Mouse (Mus musculus) heart, postnatal 25 days (tissue): ENCODE measurements at regions not wholly inside any gene's neighbourhood (a gene's known extent, or its start where the extent isn't known, plus 50 kb on each side); places are given as distances from the start of the nearest gene placed in this dataset.

Experiments
- DNase-seq: peaks from one replicate; pipeline ENCODE4 v3.0.0; 2022; ENCODE audit warnings: low spot score
- intact Hi-C: fragments of 180-260 bp; cut with DNase I; formaldehyde crosslinking; loops from one replicate; pipeline ENCODE4 v1.15.1; 2025

GRCm38 (mm10) chr14:106190721-106191120, 84.7 kb downstream of the Trim52 start:
- no peak for DNase-seq
- intact Hi-C loops, result no loop called here

GRCm38 (mm10) chr14:106193583-106193982, 87.6 kb downstream of the Trim52 start:
- intact Hi-C loops, result no loop called here
- DNase-seq, result no peak

GRCm38 (mm10) chr14:106194104-106194503, 88.1 kb downstream of the Trim52 start:
- no peak for DNase-seq
- intact Hi-C loops, result no loop called here

GRCm38 (mm10) chr14:106197826-106198225, 91.8 kb downstream of the Trim52 start:
- intact Hi-C loops, result no loop called here
- no peak for DNase-seq

GRCm38 (mm10) chr14:106199109-106199508, 93.1 kb downstream of the Trim52 start:
- intact Hi-C loops, result no loop called here
- DNase-seq, result no peak

- intact Hi-C loops, result no loop called here
- DNase-seq, result no peak
Measured at GRCm38 (mm10) chr14:106199536-106200319, 93.7 kb downstream of the Trim52 start.

GRCm38 (mm10) chr14:106211062-106211461, 105.1 kb downstream of the Trim52 start:
- DNase-seq, result no peak
- intact Hi-C loops, result loop anchor here (5.0 kb wide), 2 partner anchors 216 to 314 kb away; partner anchors contain the start of gene Spry2

GRCm38 (mm10) chr14:106217681-106218080, 111.7 kb downstream of the Trim52 start:
- intact Hi-C loops, result no loop called here
- DNase-seq, result no peak

GRCm38 (mm10) chr14:106219293-106219797, 113.3 kb downstream of the Trim52 start:
- no peak for DNase-seq
- intact Hi-C loops, result no loop called here

GRCm38 (mm10) chr14:106225401-106225800, 119.4 kb downstream of the Trim52 start:
- DNase-seq, result no peak
- intact Hi-C loops, result no loop called here

- DNase-seq, result no peak
- intact Hi-C loops, result no loop called here
Measured at GRCm38 (mm10) chr14:106241721-106242405, 135.9 kb downstream of the Trim52 start.

GRCm38 (mm10) chr14:106259396-106260108, 153.6 kb downstream of the Trim52 start:
- DNase-seq, result no peak
- intact Hi-C loops, result no loop called here

GRCm38 (mm10) chr14:106265290-106265689, 159.3 kb downstream of the Trim52 start:
- intact Hi-C loops, result no loop called here
- no peak for DNase-seq

GRCm38 (mm10) chr14:106267679-106268561, 161.9 kb downstream of the Trim52 start:
- intact Hi-C loops, result no loop called here
- no peak for DNase-seq

GRCm38 (mm10) chr14:106269680-106270079, 163.7 kb downstream of the Trim52 start:
- no peak for DNase-seq
- intact Hi-C loops, result no loop called here

- DNase-seq, result no peak
- intact Hi-C loops, result no loop called here
Measured at GRCm38 (mm10) chr14:106313558-106313957, 207.6 kb downstream of the Trim52 start.

- no peak for DNase-seq
- intact Hi-C loops, result no loop called here
Measured at GRCm38 (mm10) chr14:106314079-106314551, 208.1 kb downstream of the Trim52 start.

GRCm38 (mm10) chr14:106318767-106319166, 212.8 kb downstream of the Trim52 start:
- intact Hi-C loops, result no loop called here
- DNase-seq, result no peak

- intact Hi-C loops, result no loop called here
- no peak for DNase-seq
Measured at GRCm38 (mm10) chr14:106327653-106328283, 221.8 kb downstream of the Trim52 start.
